Mouse (Mus musculus): Measurements from ENCODE around the gene Ksr1.

The Ksr1 gene

GRCm38 (mm10) chr11:79148783-79149182 lies 2.6 kb upstream of the Ksr1 start:
- DNase-seq (ENCODE audit: low spot score in 2 of 2): no peak

DNA sequence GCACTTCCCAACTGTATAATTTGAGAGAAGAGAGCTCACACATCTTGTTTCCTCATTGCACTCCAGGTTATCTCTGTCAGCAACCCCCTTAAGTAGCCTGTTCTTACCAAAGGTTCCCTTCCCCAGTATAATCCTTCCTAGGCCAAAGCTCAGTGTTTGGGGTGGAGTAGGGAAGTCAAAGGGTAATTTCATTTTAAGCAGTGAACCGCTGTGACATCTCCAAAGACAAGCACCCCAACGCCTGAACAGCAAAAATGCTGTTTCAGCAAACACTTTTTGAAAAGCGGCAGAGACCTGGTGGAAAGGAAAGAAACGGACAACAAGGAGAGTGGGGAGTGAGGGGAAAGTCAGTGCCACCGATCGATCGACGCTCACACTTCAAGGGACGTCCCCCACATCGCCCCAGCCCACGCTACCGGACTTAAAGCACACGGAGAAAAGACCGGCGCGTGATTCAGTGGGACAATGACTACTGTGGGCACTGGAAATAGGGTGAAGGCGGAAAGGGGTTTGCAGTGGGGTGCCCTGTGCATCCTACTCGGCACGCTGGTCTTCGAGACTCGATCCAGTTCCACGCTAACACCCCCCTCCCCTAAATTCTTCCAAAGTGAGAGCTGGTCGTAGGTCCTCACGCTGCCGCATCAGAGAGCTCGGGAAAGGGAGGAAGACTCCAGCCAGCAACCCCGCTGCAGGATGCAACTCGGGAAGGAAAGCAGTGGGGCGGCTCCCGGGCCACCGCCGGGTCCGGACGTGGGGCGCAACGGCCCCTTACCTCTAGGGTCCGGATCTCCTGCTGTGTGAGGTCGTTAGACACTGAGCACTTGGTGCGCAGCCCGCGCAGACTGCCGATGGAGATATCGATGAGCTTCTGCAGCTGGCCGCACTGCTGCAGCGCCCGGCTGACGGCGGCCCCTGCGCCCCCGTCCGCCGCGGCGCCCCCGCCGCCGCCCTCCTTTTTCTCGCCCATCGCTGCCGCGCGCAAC lies 633 bp downstream of the Ksr1 start:
- DNase-seq (ENCODE audit: low spot score in 2 of 2): peak; percentile 48 to 50

DNA sequence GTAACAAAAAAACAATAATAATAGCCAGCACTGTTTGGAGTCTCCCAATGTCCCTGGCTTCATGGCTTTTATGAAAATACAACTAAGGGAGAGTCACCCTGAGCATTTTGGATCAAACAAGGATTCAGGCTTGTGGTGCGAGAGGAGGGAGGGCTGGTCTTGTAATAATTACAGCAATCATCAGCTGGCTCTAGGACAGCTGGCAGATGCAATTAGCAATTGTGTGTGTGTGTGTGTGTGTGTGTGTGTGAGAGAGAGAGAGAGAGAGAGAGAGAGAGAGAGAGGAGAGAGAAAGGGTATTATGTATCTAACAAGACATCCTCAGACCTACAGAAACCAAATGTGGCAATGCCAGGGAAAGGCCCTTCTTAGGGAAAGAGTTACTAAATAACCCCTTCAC lies 1.5 kb downstream of the Ksr1 start:
- no peak for DNase-seq (ENCODE audit: low spot score in 2 of 2)

DNA sequence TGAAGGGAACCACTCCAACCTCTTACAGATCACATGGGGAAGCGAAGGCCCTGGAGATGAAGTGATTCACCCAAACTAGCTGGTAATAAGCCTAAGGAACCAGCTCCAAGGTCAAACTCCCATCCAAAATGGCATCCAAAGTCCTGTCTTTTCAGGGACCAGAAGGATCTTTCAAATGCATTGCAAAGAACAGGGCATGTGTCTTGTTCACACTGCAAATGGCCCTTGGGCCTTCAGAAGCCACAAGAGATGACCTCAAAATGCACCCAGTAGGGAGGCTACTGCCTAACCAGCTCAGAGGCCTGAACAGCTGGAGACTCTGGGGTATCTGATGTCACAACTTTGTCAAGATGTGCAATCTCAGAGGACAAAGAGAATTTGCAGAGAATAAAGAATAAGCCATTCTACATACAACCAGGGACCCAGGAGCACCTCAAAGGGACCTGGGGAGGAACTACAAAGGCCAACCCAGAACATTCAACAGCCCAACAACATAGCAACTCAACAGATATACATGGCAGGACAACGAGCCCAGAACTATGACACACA lies 2.1 kb downstream of the Ksr1 start:
- DNase-seq (ENCODE audit: low spot score in 2 of 2): no peak

DNA sequence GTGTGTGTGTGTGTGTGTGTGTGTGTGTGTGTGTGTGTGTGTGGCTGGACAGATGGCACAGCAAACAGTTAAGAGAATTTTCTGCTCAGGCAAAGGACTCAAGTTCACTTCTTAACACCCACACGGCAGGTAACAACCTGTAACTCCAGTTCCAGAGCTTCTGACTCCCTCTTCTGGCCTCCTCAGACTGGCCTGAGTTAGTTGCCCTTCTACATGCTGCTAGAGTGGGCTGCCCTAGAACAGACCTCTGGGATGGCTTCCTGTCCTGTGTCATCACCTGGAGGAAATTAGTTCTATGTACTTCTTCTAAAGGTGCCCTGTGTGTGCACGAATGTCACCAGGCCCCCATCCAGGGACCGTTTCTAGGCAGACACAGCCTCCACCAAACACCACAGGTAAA lies 2.9 kb downstream of the Ksr1 start:
- DNase-seq (ENCODE audit: low spot score in 2 of 2): no peak

GRCm38 (mm10) chr11:79142381-79142780 lies 3.8 kb downstream of the Ksr1 start:
- DNase-seq (ENCODE audit: low spot score in 2 of 2): no peak

DNA sequence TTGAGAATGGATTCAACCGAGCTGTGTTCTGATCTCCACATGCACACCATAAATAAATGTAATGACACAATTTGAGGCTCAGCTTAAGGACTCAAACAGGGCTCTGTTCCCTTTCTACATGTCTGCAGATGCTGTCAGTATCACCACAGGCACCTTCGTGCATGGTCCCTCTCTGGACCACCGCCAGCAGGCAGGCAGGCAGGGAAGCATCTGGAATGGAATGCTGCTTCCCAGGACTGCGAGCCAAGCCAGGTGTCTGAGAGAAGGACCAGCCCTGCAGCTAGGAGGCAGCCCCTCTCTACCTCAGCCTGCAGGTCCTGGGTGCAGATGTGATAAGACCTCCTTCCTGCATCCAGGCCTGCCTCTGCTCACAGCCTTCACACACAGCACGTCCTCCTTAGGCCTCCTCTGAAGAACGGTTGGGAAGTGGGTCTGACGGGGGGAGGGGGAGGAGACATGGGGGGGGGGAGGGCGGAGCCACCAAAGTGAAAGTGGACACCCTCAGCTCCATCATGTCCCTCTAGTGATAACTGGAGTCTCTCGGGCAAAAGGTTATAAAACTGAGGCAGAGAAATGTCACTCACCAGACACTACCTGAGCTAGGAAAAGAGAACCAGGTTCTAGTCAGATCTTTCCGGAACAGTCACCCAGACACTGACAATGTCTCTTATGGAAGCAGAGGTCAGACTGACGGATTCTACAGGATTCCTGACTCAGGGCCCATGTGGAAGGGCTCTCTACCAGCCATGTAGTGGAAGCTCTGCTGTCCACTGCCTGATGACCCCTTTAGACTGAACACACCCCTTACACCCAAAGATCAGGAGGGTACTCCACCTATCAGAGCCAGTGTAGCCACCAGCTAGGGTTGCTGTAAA lies 4.7 kb downstream of the Ksr1 start:
- DNase-seq (ENCODE audit: low spot score in 2 of 2): no peak

- DNase-seq (ENCODE audit: low spot score in 2 of 2): no peak
These were observed 5.7 kb downstream of the Ksr1 start for GRCm38 (mm10) chr11:79140511-79140888.

GRCm38 (mm10) chr11:79139878-79140510 lies 6.2 kb downstream of the Ksr1 start:
- DNase-seq (ENCODE audit: low spot score in 2 of 2): no peak

DNA sequence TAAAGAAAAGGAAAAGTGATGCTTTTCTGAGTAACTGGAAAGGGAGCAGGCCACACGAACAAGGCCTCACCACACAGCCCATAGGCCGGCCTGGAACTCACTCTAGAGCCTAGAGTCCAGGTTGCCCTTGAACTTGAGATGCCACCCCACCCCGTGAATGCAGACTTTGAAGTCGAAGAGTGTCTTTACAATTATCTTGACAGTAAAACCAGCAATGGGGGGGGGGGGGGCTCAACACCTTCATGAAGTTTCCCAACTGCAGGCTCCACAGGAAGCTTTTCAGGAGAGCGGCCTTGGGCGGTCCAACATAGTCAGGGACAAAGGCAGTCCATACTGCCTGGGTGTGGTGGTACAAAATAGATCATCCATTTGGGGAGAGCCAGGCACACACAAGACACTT lies 7.6 kb downstream of the Ksr1 start:
- DNase-seq (ENCODE audit: low spot score in 2 of 2): no peak

DNA sequence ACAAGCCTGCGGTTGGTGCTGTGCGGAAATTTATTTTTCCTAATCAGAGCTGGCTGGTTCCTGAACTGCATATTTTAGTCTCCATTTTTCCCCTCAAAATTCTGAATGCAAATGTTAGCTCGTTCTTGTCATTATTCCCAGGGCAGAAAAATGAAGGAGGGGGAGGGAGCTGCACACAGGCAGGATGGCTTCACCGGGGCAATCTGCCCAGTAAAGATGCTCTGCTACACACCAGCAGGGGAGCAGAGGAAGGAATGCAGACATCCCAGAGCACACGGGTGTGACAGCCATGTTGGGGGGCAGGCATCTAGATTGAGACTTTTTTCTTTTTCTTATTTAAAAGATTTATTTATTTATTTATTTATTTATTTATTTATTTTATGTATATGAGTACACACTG lies 9.0 kb downstream of the Ksr1 start:
- no peak for DNase-seq (ENCODE audit: low spot score in 2 of 2)

DNA sequence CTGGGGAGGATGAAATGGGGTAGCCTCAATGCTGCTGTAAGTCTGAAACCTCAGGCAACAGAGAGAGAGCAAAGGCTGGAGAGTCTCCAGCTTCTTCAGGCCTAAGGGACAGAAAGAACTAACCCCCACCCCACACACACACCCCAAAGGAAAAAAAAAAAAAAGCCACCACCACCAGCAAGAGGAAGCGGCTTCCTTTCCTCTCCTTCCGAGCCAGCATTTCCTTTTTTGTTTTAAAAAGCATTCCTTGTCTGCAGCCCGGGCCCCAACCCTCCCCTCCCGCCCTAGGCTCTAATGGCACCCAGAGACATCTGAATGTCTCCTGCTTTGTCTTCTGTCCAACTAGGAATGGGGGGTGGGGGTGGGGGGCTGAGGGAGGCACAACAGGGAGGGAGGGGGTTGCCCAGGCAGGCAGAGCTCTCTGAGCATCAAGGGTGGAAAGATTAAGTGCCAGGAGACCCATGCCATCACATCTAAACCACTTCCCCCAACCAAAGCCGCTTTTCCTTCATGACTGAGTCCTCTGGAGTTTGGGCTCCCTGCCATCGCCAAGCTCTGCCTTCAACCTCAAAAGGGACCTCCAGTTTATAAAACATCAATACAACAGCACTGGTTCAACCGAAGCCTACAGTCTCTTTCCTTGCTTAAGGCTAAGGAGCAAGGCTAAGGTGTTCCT lies 10.4 kb downstream of the Ksr1 start:
- DNase-seq (ENCODE audit: low spot score in 2 of 2): no peak

DNA sequence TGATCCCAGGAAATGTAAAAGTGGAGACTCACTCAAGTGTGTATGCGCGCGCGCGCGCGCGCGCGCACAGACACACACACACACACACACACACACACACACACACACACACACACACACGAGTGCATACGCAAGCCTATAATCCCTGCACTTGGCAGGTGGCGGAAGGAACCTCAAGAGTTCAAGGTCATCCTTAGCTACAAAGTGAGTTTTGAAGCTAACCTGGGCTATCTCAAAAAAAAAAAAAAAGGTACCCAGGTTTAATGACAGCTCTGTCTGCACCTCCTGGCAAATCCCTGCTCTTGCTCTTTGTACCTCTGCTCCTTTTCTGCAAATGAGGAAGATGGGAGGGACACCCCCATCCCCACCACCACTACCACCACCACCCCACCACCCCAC lies 11.1 kb downstream of the Ksr1 start:
- no peak for DNase-seq (ENCODE audit: low spot score in 2 of 2)

DNA sequence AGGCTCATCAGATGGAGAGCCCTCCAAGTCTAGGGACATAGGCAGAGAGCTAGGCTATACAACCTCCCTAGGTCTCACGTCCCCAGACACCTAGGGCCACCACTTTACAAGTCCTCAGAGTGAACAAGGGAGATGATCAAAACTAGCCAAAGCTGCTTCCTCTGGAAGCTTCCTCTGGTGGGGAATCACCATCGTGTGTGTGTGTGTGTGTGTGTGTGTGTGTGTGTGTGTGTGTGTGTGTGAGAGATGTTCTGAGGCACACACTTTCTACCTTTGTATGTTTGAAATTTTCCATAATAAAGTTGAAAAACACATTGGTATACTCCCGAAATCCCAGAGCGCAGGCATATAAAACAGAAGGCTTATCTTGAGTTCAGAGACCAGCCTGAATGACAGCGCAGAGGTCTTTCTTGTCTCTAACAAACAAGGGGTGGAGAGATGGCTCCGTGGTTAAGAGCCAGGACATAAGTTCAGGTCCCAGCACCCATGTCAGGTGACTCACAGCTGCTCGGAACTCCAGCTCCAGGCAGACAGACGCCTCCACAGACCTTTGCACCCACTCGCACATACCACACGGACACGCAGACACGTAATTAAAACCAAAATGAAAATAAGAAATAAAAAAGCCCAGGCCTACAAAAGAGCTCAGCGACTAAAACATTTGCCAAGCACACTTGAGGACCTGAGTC lies 11.6 kb downstream of the Ksr1 start:
- DNase-seq (ENCODE audit: low spot score in 2 of 2): no peak

GRCm38 (mm10) chr11:79133961-79134360 lies 12.2 kb downstream of the Ksr1 start:
- no peak for DNase-seq (ENCODE audit: low spot score in 2 of 2)

GRCm38 (mm10) chr11:79133051-79133450 lies 13.2 kb downstream of the Ksr1 start:
- DNase-seq (ENCODE audit: low spot score in 2 of 2): no peak

DNA sequence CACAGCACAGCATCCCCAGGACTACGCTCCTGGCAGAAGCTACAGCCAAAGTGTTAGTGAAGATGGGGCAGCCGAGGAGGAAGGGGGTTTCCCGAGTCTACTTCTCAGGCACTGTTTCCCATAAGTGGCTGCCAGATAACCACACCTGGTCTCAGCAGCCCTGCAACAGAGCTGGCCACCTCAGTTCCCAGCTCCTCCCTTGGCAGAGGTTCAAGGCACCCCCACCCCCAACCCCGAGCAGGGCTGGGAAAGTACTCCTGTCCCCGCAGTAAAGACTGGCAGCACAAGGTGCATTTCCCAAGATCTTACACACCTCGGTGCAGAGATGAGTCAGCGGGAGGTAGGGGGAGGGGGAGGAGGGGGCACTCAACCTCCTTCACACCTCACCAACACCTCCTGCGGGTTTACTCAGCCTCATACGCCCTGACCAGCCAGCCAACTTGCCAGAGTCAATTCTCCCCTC lies 14.2 kb downstream of the Ksr1 start:
- DNase-seq (ENCODE audit: low spot score in 2 of 2): no peak

- DNase-seq (ENCODE audit: low spot score in 2 of 2): no peak
These were observed 16.5 kb downstream of the Ksr1 start for GRCm38 (mm10) chr11:79129388-79130356.

DNA sequence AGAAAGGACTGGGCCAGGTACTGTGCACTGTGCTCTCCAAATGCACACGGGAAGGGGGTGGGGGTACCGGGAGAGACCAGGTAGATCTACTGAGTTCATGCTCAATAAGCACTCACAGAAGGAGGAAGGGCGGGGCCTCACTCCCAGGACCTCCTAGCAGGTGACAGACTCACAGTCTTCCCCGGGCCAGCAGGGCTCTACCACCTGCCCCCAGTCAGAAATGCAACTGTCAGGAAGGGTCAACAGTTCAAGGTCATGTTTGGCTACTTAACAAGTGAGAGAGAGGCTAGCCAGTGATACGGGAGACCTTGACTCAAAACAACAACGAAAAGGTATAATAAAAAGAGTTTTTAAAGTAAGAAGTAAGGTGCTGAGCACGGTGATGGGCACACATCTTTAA lies 18.0 kb downstream of the Ksr1 start:
- DNase-seq (ENCODE audit: low spot score in 2 of 2): no peak
